Mouse (Mus musculus) G1E (cell line): ENCODE results near the gene Brcc3. TPM values are rescaled to one million over a fixed set of nuclear protein-coding genes. Genes with fewer than 3 reads are reported as not detected.
A peak's percentile ranks its signal among the peaks of the same experiment; 100 is the strongest.

Source experiments
- ATAC-seq: 2 replicates; pipeline ENCODE4 v1.8.0; 2016; ENCODE audit warnings: mild to moderate bottlenecking; ENCODE audit not compliant: insufficient number of reproducible peaks, poor library complexity, low FRiP score, severe bottlenecking; ENCODE audit errors: extremely low read depth
- DNase-seq: peaks from one replicate; pipeline ENCODE4 v3.0.0; 2012; ENCODE audit warnings: low spot score
- H3K27me3 ChIP-seq: 2 replicates; pipeline ENCODE4 v1.6.1; 2012; ENCODE audit warnings: mild to moderate bottlenecking, low read length, inconsistent platforms; ENCODE audit not compliant: insufficient read depth
- H3K36me3 ChIP-seq: replicated peaks from 2 replicates; pipeline ENCODE3; 2012; ENCODE audit warnings: mild to moderate bottlenecking, inconsistent platforms
- H3K4me1 ChIP-seq: 2 replicates; pipeline ENCODE4 v1.6.1; 2012; ENCODE audit warnings: low read depth, low read length, inconsistent platforms, mixed read lengths; ENCODE audit not compliant: insufficient read depth
- H3K4me3 ChIP-seq: 2 replicates; pipeline ENCODE4 v1.5.1; 2012; ENCODE audit warnings: low read depth, mild to moderate bottlenecking, inconsistent platforms, low read length, moderate library complexity, mixed read lengths
- H3K9me3 ChIP-seq: replicated peaks from 2 replicates; pipeline ENCODE4 v1.6.1; 2012; ENCODE audit warnings: inconsistent platforms
- CTCF ChIP-seq: IDR thresholded peaks from 2 replicates; pipeline ENCODE4 v1.5.1; 2012; ENCODE audit warnings: low read depth, low read length, inconsistent platforms, mixed read lengths
- GATA1 ChIP-seq: IDR thresholded peaks from 2 replicates; pipeline ENCODE4 v1.6.1; 2012; ENCODE audit warnings: borderline replicate concordance, low read length, inconsistent platforms, mixed read lengths
- GATA2 ChIP-seq: IDR thresholded peaks from 2 replicates; pipeline ENCODE4 v1.6.1; 2012; ENCODE audit warnings: low read depth, low read length, inconsistent platforms, borderline replicate concordance
- POLR2AphosphoS5 ChIP-seq: IDR thresholded peaks from 2 replicates; pipeline ENCODE4 v1.6.1; 2012; ENCODE audit warnings: low read depth, low read length, inconsistent platforms; ENCODE audit not compliant: insufficient replicate concordance
- TAL1 ChIP-seq: conservative IDR thresholded peaks from 2 replicates; pipeline ENCODE4 v1.6.1; 2012; ENCODE audit warnings: low read depth, low read length, inconsistent platforms, mixed read lengths
- polyA plus RNA-seq: library from polyadenylated mRNA; stranded (reverse); fragments of >175 nt; gene quantifications from 2 replicates; pipeline ENCODE4 v1.2.3, GENCODE M21; 2012
- total RNA-seq, 2 experiments: library from RNA; stranded (forward) in 1 of 2; stranded (reverse) in 1 of 2; fragments of 200-1000 nt in 1 of 2; fragments of >200 nt in 1 of 2; fragmentation: Nextera tagmentation in 1 of 2; gene quantifications; 2 replicates each; pipeline ENCODE4 v1.2.3; 2014 to 2017

Brcc3 gene
- total RNA-seq (2014; fragmentation: Nextera tagmentation) (54.8 and 55.0 TPM in 2 replicates), total RNA-seq (2017) (40.5 and 45.9 TPM in 2 replicates), polyA plus RNA-seq (0.94 and 1.2 TPM in 2 replicates)

- TF ChIP-seq GATA1, result no peak
- TF ChIP-seq TAL1, result no peak
- TF ChIP-seq GATA2, result no peak
- TF ChIP-seq POLR2AphosphoS5, result no peak
- TF ChIP-seq CTCF, result no peak
- Histone ChIP-seq H3K9me3 (no peaks in the 10 kb centered on the region), H3K4me1 (peaks cover 5% of the 10 kb centered on the region; the same call in 1 of the 2 replicates), H3K4me3 (peak within 1 kb of the TSS; percentile 77), H3K36me3 (peaks cover 10% of the 10 kb centered on the region), H3K27me3 (no peaks in the 10 kb centered on the region)
- ATAC-seq (peak; percentile 95), DNase-seq (peak; percentile 67)
These were observed at the start of gene Brcc3, which contains the start of the genes Cmc4 and Mtcp1 for GRCm38 (mm10) chrX:75415936-75416785. Brcc3 (plus strand) TSS chrX:75416628. Cmc4 (minus strand) TSS chrX:75416584. Mtcp1 (minus strand) TSS chrX:75416588.

- ATAC-seq (no peak), DNase-seq (no peak)
- TF ChIP-seq GATA1 (no peak), TAL1 (no peak), POLR2AphosphoS5 (no peak), GATA2 (no peak), CTCF (no peak)
- H3K36me3 ChIP-seq, result no peaks in the 10 kb centered on the region
- H3K4me3 ChIP-seq, result no peak overlapping the region
- no peaks in the 10 kb centered on the region for H3K4me1 ChIP-seq
- H3K27me3 ChIP-seq, result no peaks in the 10 kb centered on the region
- H3K9me3 ChIP-seq, result no peaks in the 10 kb centered on the region
These were observed 46.2 kb upstream of the Brcc3 start for GRCm38 (mm10) chrX:75370197-75370596.

GRCm38 (mm10) chrX:75372666-75373425 is 43.6 kb upstream of the Brcc3 start:
- ATAC-seq (no peak), DNase-seq (no peak)
- TF ChIP-seq GATA1 (no peak), GATA2 (no peak), TAL1 (no peak), POLR2AphosphoS5 (no peak), CTCF (no peak)
- H3K4me1 ChIP-seq, result no peaks in the 10 kb centered on the region; the same call in 1 of the 2 replicates
- no peaks in the 10 kb centered on the region for H3K9me3 ChIP-seq
- H3K27me3 ChIP-seq, result no peaks in the 10 kb centered on the region
- no peak overlapping the region for H3K4me3 ChIP-seq
- no peaks in the 10 kb centered on the region for H3K36me3 ChIP-seq

- peak; percentile 70 for ATAC-seq
- no peaks in the 10 kb centered on the region for H3K27me3 ChIP-seq
- no peaks in the 10 kb centered on the region for H3K36me3 ChIP-seq
- no peaks in the 10 kb centered on the region for H3K9me3 ChIP-seq
- H3K4me1 ChIP-seq, result no peaks in the 10 kb centered on the region; the same call in 1 of the 2 replicates
- no peak for TF ChIP-seq CTCF
- TF ChIP-seq GATA2, result no peak
- no peak for TF ChIP-seq POLR2AphosphoS5
- peak; percentile 71 for TF ChIP-seq TAL1
- TF ChIP-seq GATA1, result no peak
- DNase-seq, result no peak
- H3K4me3 ChIP-seq, result no peak overlapping the region
These were observed 39.6 kb upstream of the Brcc3 start for GRCm38 (mm10) chrX:75376815-75377214.

GRCm38 (mm10) chrX:75381176-75381575 is 35.3 kb upstream of the Brcc3 start:
- H3K36me3 ChIP-seq, result no peaks in the 10 kb centered on the region
- TF ChIP-seq CTCF, result no peak
- TF ChIP-seq TAL1, result no peak
- no peak for TF ChIP-seq POLR2AphosphoS5
- TF ChIP-seq GATA2, result no peak
- TF ChIP-seq GATA1, result no peak
- no peaks in the 10 kb centered on the region for H3K27me3 ChIP-seq
- ATAC-seq (no peak), DNase-seq (no peak)
- H3K9me3 ChIP-seq, result no peaks in the 10 kb centered on the region
- H3K4me1 ChIP-seq, result no peaks in the 10 kb centered on the region
- no peak overlapping the region; the same call in 1 of the 2 replicates for H3K4me3 ChIP-seq

- no peak for DNase-seq
These were observed 34.7 kb upstream of the Brcc3 start for GRCm38 (mm10) chrX:75381699-75382098.

More at GRCm38 (mm10) chrX:75381699-75382098, 34.7 kb upstream of the Brcc3 start:
- Histone ChIP-seq H3K9me3 (no peaks in the 10 kb centered on the region), H3K4me1 (no peaks in the 10 kb centered on the region), H3K36me3 (no peaks in the 10 kb centered on the region), H3K4me3 (peak overlapping the region; percentile 71; the same call in 1 of the 2 replicates), H3K27me3 (no peaks in the 10 kb centered on the region)
- no peak for TF ChIP-seq CTCF
- no peak for TF ChIP-seq GATA2
- no peak for TF ChIP-seq TAL1
- no peak for TF ChIP-seq POLR2AphosphoS5
- no peak for TF ChIP-seq GATA1
- ATAC-seq, result no peak
